Mouse (Mus musculus): ENCODE measurements around the gene Lin54. TPM values are rescaled to one million over a fixed set of nuclear protein-coding genes. Genes with fewer than 3 reads are reported as not detected.

The Lin54 gene
- polyA plus RNA-seq, 1 experiment from 2014 or later, result 22.0 TPM

DNA sequence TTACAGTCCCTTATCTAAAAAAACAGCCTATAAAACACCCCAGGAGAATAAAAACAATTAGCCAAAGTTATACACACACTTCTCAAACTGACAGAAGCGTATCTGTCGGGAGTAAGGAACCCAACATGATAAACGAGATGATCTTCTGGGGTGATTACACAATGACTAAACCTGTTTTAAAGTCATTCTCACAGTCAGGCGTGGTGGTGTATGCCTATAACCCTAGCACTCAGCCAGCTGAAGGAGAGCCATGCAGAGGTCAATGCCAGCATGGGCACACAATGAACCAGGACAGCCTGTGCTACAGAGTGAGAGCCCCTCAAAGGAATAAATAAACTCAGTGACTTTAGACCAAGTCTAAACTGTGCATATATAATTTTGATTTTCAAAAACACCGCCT, 92.0 kb downstream of the Lin54 start:
- 87% methylated on average over 5 of the region's 5 CpGs for WGBS
- no peaks in the 10 kb centered on the region; the same call in 1 of the 2 replicates for H3K36me3 ChIP-seq (ENCODE audit: control insufficient read depth, insufficient read depth, low read length)

GRCm38 (mm10) chr5:100396753-100397152, 103.7 kb downstream of the Lin54 start:
- no peaks in the 10 kb centered on the region for H3K27me3 ChIP-seq (ENCODE audit: control insufficient read depth, insufficient read depth, low read length)
- no peak overlapping the region for H3K27ac ChIP-seq (ENCODE audit: low read depth, low read length)
- DNase-seq (ENCODE audit: low spot score) (no peak), ATAC-seq (replicated peaks; ENCODE audit: low FRiP score) (no peak)
- no peaks in the 10 kb centered on the region for H3K4me1 ChIP-seq (replicated peaks; ENCODE audit: control insufficient read depth, insufficient read depth, low read length)
- no peaks in the 10 kb centered on the region; the same call in 1 of the 2 replicates for H3K36me3 ChIP-seq (ENCODE audit: control insufficient read depth, insufficient read depth, low read length)
- no peak overlapping the region for H3K4me3 ChIP-seq (ENCODE audit: low read depth, low read length)
- H3K4me2 ChIP-seq (ENCODE audit: low read depth, low read length, severe bottlenecking), result no peak overlapping the region
- 99% methylated on average over 3 of the region's 3 CpGs for WGBS
- H3K9ac ChIP-seq (ENCODE audit: low read length), result no peak overlapping the region
- H3K9me3 ChIP-seq (ENCODE audit: control insufficient read depth, low read length), result no peaks in the 10 kb centered on the region

More for the DNA sequence above, 92.0 kb downstream of the Lin54 start:
- Histone ChIP-seq H3K27ac (ENCODE audit: low read depth, low read length) (no peak overlapping the region), H3K4me2 (ENCODE audit: low read depth, low read length, severe bottlenecking) (no peak overlapping the region), H3K9ac (ENCODE audit: low read length) (no peak overlapping the region), H3K4me3 (ENCODE audit: low read depth, low read length) (no peak overlapping the region), H3K9me3 (ENCODE audit: control insufficient read depth, low read length) (no peaks in the 10 kb centered on the region), H3K4me1 (replicated peaks; ENCODE audit: control insufficient read depth, insufficient read depth, low read length) (no peaks in the 10 kb centered on the region), H3K27me3 (ENCODE audit: control insufficient read depth, insufficient read depth, low read length) (no peaks in the 10 kb centered on the region)
- no peak for DNase-seq (ENCODE audit: low spot score)
- ATAC-seq (replicated peaks; ENCODE audit: low FRiP score), result no peak

DNA sequence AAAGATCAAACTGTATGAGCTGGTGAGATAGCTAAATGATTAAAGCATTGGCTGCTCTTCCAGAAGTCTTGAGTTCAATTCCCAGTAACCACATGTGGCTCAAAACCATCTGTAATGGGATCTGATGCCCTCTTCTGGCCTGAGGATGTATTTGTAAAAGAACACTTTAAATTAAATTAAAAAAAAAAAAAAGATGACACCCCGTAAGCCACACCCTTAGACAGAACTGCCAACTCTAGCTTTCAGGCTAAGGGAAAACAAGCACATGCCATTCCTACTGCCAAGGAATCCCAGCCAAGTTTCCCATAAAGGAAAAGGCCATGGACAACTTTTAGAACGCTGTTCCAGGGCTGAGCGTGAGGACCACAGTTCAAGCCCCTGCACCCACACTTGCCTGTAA, 106.8 kb downstream of the Lin54 start:
- ATAC-seq (replicated peaks; ENCODE audit: low FRiP score), result no peak
- no peaks in the 10 kb centered on the region for H3K27me3 ChIP-seq (ENCODE audit: control insufficient read depth, insufficient read depth, low read length)
- no peak overlapping the region for H3K27ac ChIP-seq (ENCODE audit: low read depth, low read length)
- no peak for DNase-seq (ENCODE audit: low spot score)
- no peak overlapping the region for H3K4me2 ChIP-seq (ENCODE audit: low read depth, low read length, severe bottlenecking)
- 95% methylated on average over 3 of the region's 3 CpGs for WGBS
- no peaks in the 10 kb centered on the region for H3K9me3 ChIP-seq (ENCODE audit: control insufficient read depth, low read length)
- H3K4me1 ChIP-seq (replicated peaks; ENCODE audit: control insufficient read depth, insufficient read depth, low read length), result no peaks in the 10 kb centered on the region
- no peak overlapping the region for H3K4me3 ChIP-seq (ENCODE audit: low read depth, low read length)
- no peaks in the 10 kb centered on the region; the same call in 1 of the 2 replicates for H3K36me3 ChIP-seq (ENCODE audit: control insufficient read depth, insufficient read depth, low read length)
- no peak overlapping the region for H3K9ac ChIP-seq (ENCODE audit: low read length)

- Histone ChIP-seq H3K4me3 (ENCODE audit: low read depth, low read length) (no peak overlapping the region), H3K4me2 (ENCODE audit: low read depth, low read length, severe bottlenecking) (no peak overlapping the region), H3K27me3 (ENCODE audit: control insufficient read depth, insufficient read depth, low read length) (no peaks in the 10 kb centered on the region), H3K9me3 (ENCODE audit: control insufficient read depth, low read length) (no peaks in the 10 kb centered on the region), H3K9ac (ENCODE audit: low read length) (no peak overlapping the region), H3K27ac (ENCODE audit: low read depth, low read length) (no peak overlapping the region), H3K4me1 (replicated peaks; ENCODE audit: control insufficient read depth, insufficient read depth, low read length) (no peaks in the 10 kb centered on the region), H3K36me3 (ENCODE audit: control insufficient read depth, insufficient read depth, low read length) (no peaks in the 10 kb centered on the region; the same call in 1 of the 2 replicates)
- WGBS, result 92% methylated on average over 20 of the region's 20 CpGs
- no peak for DNase-seq (ENCODE audit: low spot score)
- no peak for ATAC-seq (replicated peaks; ENCODE audit: low FRiP score)
Observed at GRCm38 (mm10) chr5:100392436-100392955, 107.9 kb downstream of the Lin54 start.

Small RNA genes lying within 50 kb of the gene (microRNA-seq; reads per million reads assigned to microRNA genes)
- not detected for gene Gm23222 (ENCODE audit: insufficient number of aligned reads)

Other genes starting within 250 kb of the Lin54 start
- 109 and 117 TPM in 2 replicates for gene Sec31a, start 84.4 kb downstream of the Lin54 start, polyA plus RNA-seq (2014; fragmentation: Nextera tagmentation; extraction: Ambion mirVana)
- gene Cops4, start 17.7 kb upstream of the Lin54 start, polyA plus RNA-seq (2014; fragmentation: Nextera tagmentation; extraction: Ambion mirVana), result 227 and 231 TPM in 2 replicates
- 1.3 and 1.4 TPM in 2 replicates for gene Plac8, start 71.6 kb upstream of the Lin54 start, polyA plus RNA-seq (2014; fragmentation: Nextera tagmentation; extraction: Ambion mirVana)
- 50.8 and 64.5 TPM in 2 replicates for gene Coq2, start 174.5 kb upstream of the Lin54 start, polyA plus RNA-seq (2014; fragmentation: Nextera tagmentation; extraction: Ambion mirVana)
- gene Hpse, start 219.1 kb upstream of the Lin54 start, polyA plus RNA-seq (2014; fragmentation: Nextera tagmentation; extraction: Ambion mirVana), result 0.72 and 0.83 TPM in 2 replicates

All from forebrain, embryonic 11.5 days (tissue).